Mouse (Mus musculus) lung, embryonic 16.5 days (tissue): ENCODE measurements around the gene Krt2. TPM values are rescaled to one million over a fixed set of nuclear protein-coding genes. Genes with fewer than 3 reads are reported as not detected.

ENCODE experiments used
- ATAC-seq: fragments of 200-750 bp; cut with Nextera tagmentation; 2 replicates; pipeline ENCODE4 v1.8.0; 2017; ENCODE audit warnings: low read depth, mild to moderate bottlenecking, moderate library complexity
- H3K27ac ChIP-seq: fragments of 300-500 bp; sonication (generic); 2 replicates; pipeline ENCODE4 v1.5.1; 2014; ENCODE audit warnings: mild to moderate bottlenecking, control low read depth, low read length
- H3K27me3 ChIP-seq: fragments of 300-500 bp; sonication (generic); 2 replicates; pipeline ENCODE4 v1.6.1; 2014; ENCODE audit warnings: low read depth, low read length, mixed read lengths; ENCODE audit not compliant: control insufficient read depth, insufficient read depth
- H3K36me3 ChIP-seq: fragments of 300-500 bp; sonication (generic); 2 replicates; pipeline ENCODE4 v1.6.1; 2014; ENCODE audit warnings: low read length; ENCODE audit not compliant: control insufficient read depth, insufficient read depth
- H3K4me1 ChIP-seq: fragments of 300-500 bp; sonication (generic); replicated peaks from 2 replicates; pipeline ENCODE4 v1.6.1; 2014; ENCODE audit warnings: low read length, mixed read lengths; ENCODE audit not compliant: control insufficient read depth, insufficient read depth
- H3K4me2 ChIP-seq: fragments of 300-500 bp; sonication (generic); 2 replicates; pipeline ENCODE4 v1.6.1; 2014; ENCODE audit warnings: low read depth, low read length, control low read depth
- H3K4me3 ChIP-seq: fragments of 300-500 bp; sonication (generic); 2 replicates; pipeline ENCODE4 v1.5.1; 2014; ENCODE audit warnings: mild to moderate bottlenecking, low read length, control low read depth
- H3K9ac ChIP-seq: fragments of 300-500 bp; sonication (generic); 2 replicates; pipeline ENCODE4 v1.6.1; 2014; ENCODE audit warnings: low read length, control low read depth
- H3K9me3 ChIP-seq: fragments of 300-500 bp; sonication (generic); 2 replicates; pipeline ENCODE4 v1.6.1; 2016; ENCODE audit warnings: low read length; ENCODE audit not compliant: control insufficient read depth
- WGBS: fragments of 180-500 bp; shearing (Covaris S2); extraction: QIAGEN DNeasy Blood & Tissue Kit; methylation state at CpG from one replicate; pipeline ENCODE4 v1.1.7; 2014; 5-methylcytosine and 5-hydroxymethylcytosine counted together
- polyA plus RNA-seq: library from polyadenylated mRNA; unstranded; fragments of >200 nt; fragmentation: Nextera tagmentation; extraction: Ambion mirVana; gene quantifications from 2 replicates; pipeline ENCODE4 v1.2.1, GENCODE M21; 2015

Gene Krt2
- not detected in 2 replicates for polyA plus RNA-seq

DNA sequence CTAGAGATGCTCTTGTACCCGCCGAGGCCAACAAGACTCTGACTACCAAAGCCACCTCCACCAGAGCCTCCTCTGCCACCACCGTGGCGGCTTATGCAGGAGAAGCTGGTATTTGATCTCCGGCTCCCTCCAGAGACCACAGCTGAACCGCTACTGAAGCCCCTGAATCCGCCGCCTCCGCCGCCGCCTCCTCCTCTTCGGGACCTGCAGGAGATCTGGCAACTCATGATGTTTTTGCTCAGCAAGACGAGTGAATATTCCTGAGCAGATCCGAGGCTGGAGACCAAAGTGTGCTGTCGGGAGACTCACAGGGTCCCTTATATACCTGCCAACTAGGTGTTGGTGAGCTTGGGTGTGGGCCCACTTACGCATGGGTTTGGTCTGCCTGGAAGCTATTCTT lies at the start of gene Krt2:
Krt2 (minus strand) TSS at position 295 of the 400 bp plus-strand sequence.
- no peak within 1 kb of the TSS for H3K27ac ChIP-seq
- no peak for ATAC-seq
- WGBS, result 69% methylated on average over 16 of the region's 16 CpGs
- no peak within 1 kb of the TSS for H3K9ac ChIP-seq
- no peak within 1 kb of the TSS for H3K4me2 ChIP-seq
- no peaks in the 10 kb centered on the region for H3K4me1 ChIP-seq
- no peaks in the 10 kb centered on the region for H3K36me3 ChIP-seq
- H3K27me3 ChIP-seq, result no peaks in the 10 kb centered on the region
- H3K9me3 ChIP-seq, result no peaks in the 10 kb centered on the region
- no peak within 1 kb of the TSS for H3K4me3 ChIP-seq

DNA sequence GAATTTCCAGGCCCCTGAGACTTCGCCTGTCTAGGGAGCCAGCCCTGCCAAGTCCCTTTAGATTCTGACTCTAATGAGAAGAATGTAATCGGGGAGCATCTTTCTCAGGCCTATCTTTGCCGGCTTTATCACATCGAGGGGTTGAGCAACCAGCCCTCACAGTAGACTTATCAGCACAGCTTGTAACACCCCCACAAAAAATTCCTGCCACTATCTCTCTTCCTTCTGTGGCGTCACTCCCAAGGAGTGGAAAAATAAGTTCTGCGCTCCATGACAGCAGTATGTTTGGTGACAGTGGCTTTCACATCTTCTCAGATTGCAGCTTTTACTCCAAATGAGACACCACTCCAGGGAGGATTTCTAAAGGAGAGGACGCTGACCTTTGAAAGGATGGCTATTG lies 48.8 kb upstream of the Krt2 start:
- 0 out of 2 replicates have a peak, but pooled peaks cover 2% of the 10 kb centered on the region for H3K27me3 ChIP-seq

DNA sequence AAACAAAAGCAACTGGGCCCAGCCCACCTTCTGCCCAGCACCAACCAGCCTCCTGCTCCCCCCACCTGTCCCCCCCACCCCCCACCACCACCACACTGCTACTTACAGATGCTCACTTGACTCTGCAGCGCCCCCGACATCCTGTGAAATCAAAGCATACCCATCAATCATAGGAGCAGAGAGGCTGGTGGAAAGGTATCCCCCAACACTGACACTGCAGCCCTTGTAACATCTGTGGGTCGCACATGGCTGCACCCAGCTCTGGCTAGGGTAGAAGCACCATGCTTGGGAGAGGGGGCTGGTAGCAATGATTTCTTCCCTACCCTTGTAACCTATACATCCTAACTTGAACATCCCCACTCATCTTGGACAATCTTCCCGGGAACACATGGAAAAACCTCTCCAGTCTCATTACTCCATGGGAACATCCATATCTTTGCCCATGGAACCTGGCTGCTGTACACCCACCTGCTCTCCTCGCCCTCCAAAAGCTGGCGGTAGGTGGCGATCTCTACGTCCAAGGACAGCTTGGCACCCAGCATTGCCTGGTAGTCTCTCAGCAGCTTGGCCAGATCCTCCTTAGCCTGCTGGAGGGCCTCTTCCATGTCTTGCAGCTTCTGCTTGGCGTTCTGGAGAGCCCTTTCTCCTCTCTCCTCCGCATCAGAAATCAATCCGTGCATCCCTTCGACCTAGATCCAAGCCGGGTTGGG lies 42.6 kb upstream of the Krt2 start:
- Histone ChIP-seq H3K4me3 (no peak overlapping the region), H3K36me3 (no peaks in the 10 kb centered on the region), H3K9me3 (no peaks in the 10 kb centered on the region), H3K4me1 (no peaks in the 10 kb centered on the region), H3K27ac (no peak overlapping the region), H3K4me2 (peak overlapping the region; percentile 69; the same call in 1 of the 2 replicates), H3K27me3 (peaks cover 30% of the 10 kb centered on the region), H3K9ac (no peak overlapping the region)
- no peak for ATAC-seq
- 51% methylated on average over 13 of the region's 13 CpGs for WGBS

More for the DNA sequence above, 48.8 kb upstream of the Krt2 start:
- H3K4me3 ChIP-seq, result no peak overlapping the region
- no peaks in the 10 kb centered on the region for H3K4me1 ChIP-seq
- no peak overlapping the region for H3K27ac ChIP-seq
- no peaks in the 10 kb centered on the region for H3K36me3 ChIP-seq
- no peak overlapping the region for H3K9ac ChIP-seq
- 71% methylated on average over 7 of the region's 7 CpGs for WGBS
- H3K4me2 ChIP-seq, result no peak overlapping the region
- no peak for ATAC-seq
- no peaks in the 10 kb centered on the region for H3K9me3 ChIP-seq

DNA sequence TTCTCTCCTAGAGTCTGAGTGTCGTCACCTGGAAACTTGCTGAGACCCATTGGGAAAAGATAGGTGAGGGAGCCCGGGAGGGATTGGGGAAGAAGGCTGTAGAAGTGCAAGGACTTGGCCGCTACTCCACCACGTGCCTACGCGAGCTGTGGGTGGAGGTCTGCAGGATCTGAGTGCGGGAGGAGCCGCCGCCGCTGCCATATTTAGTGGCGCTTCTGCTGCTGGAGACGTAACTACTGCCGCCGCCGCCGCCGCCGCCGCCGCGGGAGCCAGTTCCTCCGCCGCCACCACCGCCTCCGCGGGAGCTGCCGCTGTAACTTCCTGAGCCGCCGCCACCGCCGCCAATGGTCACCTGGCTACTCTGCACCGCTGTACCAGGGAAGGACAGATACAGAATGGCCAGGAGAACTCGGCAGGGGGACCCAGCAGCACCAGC lies 41.8 kb upstream of the Krt2 start:
- Histone ChIP-seq H3K9me3 (no peaks in the 10 kb centered on the region), H3K27me3 (peaks cover 30% of the 10 kb centered on the region), H3K27ac (no peak overlapping the region), H3K4me1 (no peaks in the 10 kb centered on the region), H3K36me3 (no peaks in the 10 kb centered on the region), H3K4me2 (peak overlapping the region; percentile 69), H3K9ac (peak overlapping the region; percentile 50; the same call in 1 of the 2 replicates), H3K4me3 (peak overlapping the region; percentile 47)
- peak; percentile 28; the same call in 1 of the 2 replicates for ATAC-seq
- WGBS, result 0% methylated on average over 32 of the region's 33 CpGs

DNA sequence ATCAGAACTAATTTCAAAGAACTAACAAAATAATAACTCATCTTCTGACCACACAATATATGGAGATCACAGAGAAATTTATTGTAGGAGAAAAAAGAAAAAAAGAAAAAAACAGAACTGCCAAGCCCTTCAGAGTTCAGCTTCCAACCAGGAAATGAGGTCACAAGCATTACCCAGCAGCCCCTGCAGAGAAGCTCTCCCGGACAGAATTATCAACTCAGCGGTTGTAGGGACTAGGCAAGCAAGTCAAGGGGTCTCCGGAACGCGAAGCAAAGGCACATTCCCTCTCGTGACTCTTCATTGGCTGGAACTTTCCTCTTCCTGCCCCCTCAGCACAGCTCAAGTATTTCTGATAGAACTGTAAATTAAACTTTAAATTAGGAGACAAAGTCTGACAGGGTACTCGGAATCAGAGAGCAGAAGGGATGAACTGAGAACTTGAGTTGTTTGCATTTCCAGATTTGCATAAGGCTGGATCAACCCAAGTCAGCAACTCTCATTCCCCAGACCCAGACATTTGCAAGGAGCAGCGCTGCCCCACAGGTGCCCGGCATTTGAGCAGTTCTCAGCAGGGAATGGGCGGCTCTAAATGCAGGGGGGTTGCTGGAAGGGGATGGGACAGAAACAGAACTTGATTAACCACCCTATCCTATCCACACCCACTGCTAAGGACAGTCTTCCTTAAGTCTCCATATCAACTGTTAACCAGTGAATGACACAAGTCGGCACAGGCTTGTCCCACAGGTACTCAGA lies 40.9 kb upstream of the Krt2 start:
- Histone ChIP-seq H3K4me2 (peak overlapping the region; percentile 23; the same call in 1 of the 2 replicates), H3K9ac (no peak overlapping the region), H3K4me1 (no peaks in the 10 kb centered on the region), H3K36me3 (no peaks in the 10 kb centered on the region), H3K9me3 (no peaks in the 10 kb centered on the region), H3K27ac (no peak overlapping the region), H3K27me3 (peaks cover 30% of the 10 kb centered on the region), H3K4me3 (no peak overlapping the region)
- WGBS, result 4% methylated on average over 11 of the region's 11 CpGs
- no peak for ATAC-seq

DNA sequence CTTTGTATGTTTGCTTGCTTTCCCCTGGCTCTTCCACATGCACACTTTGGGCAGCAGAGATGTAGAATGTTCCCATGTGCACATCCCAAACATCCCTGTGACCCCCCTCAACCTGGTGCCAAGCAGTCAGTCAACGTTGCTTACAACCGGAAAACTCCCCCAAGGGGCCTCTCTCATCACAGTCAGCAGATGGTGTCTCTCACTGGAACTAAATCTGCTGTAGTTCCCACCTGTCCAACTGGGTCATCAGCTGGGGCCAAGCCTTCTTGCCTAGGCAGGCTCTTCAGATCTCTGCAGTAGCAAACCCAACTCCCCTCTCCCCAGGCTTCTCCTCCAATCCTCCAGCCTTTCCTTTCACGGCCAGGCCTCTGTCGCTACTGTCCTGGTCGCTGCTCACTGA lies 38.7 kb upstream of the Krt2 start:
- H3K27me3 ChIP-seq, result peaks cover 28% of the 10 kb centered on the region
- H3K36me3 ChIP-seq, result no peaks in the 10 kb centered on the region
- no peak overlapping the region for H3K9ac ChIP-seq
- H3K27ac ChIP-seq, result no peak overlapping the region
- 50% methylated on average over 5 of the region's 5 CpGs for WGBS
- no peak for ATAC-seq
- H3K4me2 ChIP-seq, result no peak overlapping the region
- H3K9me3 ChIP-seq, result no peaks in the 10 kb centered on the region
- no peak overlapping the region for H3K4me3 ChIP-seq
- no peaks in the 10 kb centered on the region for H3K4me1 ChIP-seq

DNA sequence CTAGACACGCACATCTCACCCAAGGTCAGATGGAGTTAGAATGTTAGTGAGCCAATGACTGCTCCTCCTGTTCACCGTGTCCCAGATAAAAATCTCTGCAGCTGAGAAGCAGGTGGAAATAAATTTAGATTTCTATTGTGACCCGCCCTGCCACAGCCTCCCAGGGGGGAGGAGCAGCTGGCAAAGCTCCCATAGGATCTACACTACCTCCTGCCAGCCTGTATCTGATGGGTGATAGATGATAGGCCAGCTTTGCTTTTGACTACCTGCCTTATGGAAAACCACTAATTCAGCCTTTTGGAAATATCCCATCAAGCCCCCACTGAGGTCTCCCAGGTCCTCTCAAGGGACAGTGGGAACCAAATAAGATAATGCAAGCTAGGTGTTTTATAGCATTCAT lies 37.8 kb upstream of the Krt2 start:
- Histone ChIP-seq H3K9ac (no peak overlapping the region), H3K4me3 (no peak overlapping the region), H3K4me2 (no peak overlapping the region), H3K27me3 (peaks cover 18% of the 10 kb centered on the region), H3K4me1 (no peaks in the 10 kb centered on the region), H3K27ac (no peak overlapping the region), H3K36me3 (no peaks in the 10 kb centered on the region), H3K9me3 (no peaks in the 10 kb centered on the region)
- WGBS, result 55% methylated on average over 3 of the region's 3 CpGs
- no peak for ATAC-seq

DNA sequence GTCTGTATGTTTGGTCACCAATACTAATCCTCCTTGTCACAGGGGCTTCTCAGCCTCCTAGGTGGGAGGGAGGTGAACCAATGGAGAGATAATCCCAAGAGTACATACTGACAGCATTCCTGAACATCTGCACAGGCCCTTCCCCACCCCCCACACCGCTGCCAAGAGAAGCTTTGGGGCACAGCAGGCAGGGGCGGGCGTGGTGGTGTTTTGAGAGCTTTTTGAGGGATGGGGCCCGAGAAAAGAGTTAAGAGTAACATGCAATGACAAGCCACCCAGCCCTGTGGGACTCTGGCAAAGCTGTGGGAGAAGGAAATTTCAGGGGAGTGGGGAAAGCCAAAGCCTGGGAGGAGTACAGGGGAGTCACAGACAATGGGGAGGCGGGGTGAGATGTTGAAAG lies 36.3 kb upstream of the Krt2 start:
- Histone ChIP-seq H3K9ac (no peak overlapping the region), H3K4me1 (no peaks in the 10 kb centered on the region), H3K4me2 (no peak overlapping the region), H3K27me3 (peaks cover 7% of the 10 kb centered on the region), H3K36me3 (no peaks in the 10 kb centered on the region), H3K27ac (no peak overlapping the region), H3K9me3 (no peaks in the 10 kb centered on the region), H3K4me3 (no peak overlapping the region)
- ATAC-seq, result no peak
- WGBS, result 12% methylated on average over 5 of the region's 5 CpGs

DNA sequence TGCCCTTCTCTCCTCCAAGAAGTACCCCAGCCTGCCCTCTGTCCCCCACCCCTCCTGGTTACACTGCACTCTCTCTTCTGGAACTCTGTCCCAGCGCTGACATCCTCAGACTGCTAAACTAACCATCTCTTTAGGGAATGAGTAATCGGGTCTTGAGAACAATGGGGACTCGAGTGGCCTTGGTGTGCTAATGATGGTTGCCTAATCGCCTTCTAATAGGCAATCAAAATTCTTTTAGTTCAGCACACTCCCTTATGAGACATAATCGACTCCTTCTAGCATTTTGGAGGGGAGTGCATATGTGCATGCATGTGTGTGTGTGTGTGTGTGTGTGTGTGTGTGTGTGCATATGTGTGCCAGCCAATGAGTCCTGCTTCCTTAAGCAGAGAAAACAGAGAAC lies 34.6 kb upstream of the Krt2 start:
- H3K36me3 ChIP-seq, result no peaks in the 10 kb centered on the region
- WGBS, result 33% methylated on average over 5 of the region's 5 CpGs
- no peaks in the 10 kb centered on the region for H3K27me3 ChIP-seq
- H3K4me1 ChIP-seq, result no peaks in the 10 kb centered on the region
- ATAC-seq, result no peak
- H3K4me2 ChIP-seq, result no peak overlapping the region
- no peak overlapping the region for H3K27ac ChIP-seq
- H3K4me3 ChIP-seq, result no peak overlapping the region
- no peak overlapping the region for H3K9ac ChIP-seq
- H3K9me3 ChIP-seq, result no peaks in the 10 kb centered on the region
